Mouse (Mus musculus) cortical plate, adult 2 months (tissue): ENCODE results near the gene Yju2.

Experiments used
- CTCF ChIP-seq: fragments of 200-500 bp; IDR thresholded peaks from 2 replicates; pipeline ENCODE4 v1.5.1; 2011; ENCODE audit warnings: mild to moderate bottlenecking, control low read depth, low read length; ENCODE audit not compliant: insufficient read depth; ENCODE audit errors: extremely low read depth
- POLR2A ChIP-seq: fragments of 200-500 bp; IDR thresholded peaks from 2 replicates; pipeline ENCODE4 v1.6.1; 2011; ENCODE audit warnings: mild to moderate bottlenecking, low read length, control low read depth; ENCODE audit not compliant: insufficient read depth; ENCODE audit errors: extremely low read depth

GRCm38 (mm10) chr17:56010681-56011080 lies 51.8 kb downstream of the Yju2 start:
- peak; percentile 90 for TF ChIP-seq CTCF
- no peak for TF ChIP-seq POLR2A
